Comparison of ENCODE assay signal across 8 mouse cellular contexts in genomic region chr17:30197280-30198030, GRCm38 (mm10).
DNase-seq lines count a peak whose midpoint lies in the region; TF ChIP-seq lines count a peak whose summit lies in the region.
"Had no signal": no experiment of that assay in that cellular context is flagged by ENCODE, and none has a peak within 500 bp of the region (broad histone marks: within the 10 kb centered on the region; RNA-seq: fewer than 3 reads in every experiment).

No protein-coding gene starts in this region.

- no peaks in the 10 kb centered on the region for H3K9me3 ChIP-seq in limb, embryonic 10.5 days (replicated peaks)
- H3K9me3 ChIP-seq: neural tube, embryonic 12.5 days had no signal

- H3K27me3 ChIP-seq in limb, embryonic 10.5 days (ENCODE audit: low read depth, poor library complexity, severe bottlenecking), result no peaks in the 10 kb centered on the region
- no peaks in the 10 kb centered on the region for H3K27me3 ChIP-seq in spleen, adult 2 months (ENCODE audit: control insufficient read depth, insufficient read depth, low read length)
- H3K27me3 ChIP-seq: neural tube, embryonic 12.5 days had no signal

- peaks cover 41% of the 10 kb centered on the region for H3K36me3 ChIP-seq in limb, embryonic 10.5 days
- peaks cover 7% of the 10 kb centered on the region for H3K36me3 ChIP-seq in spleen, adult 2 months (ENCODE audit: control insufficient read depth, insufficient read depth, low read length)

- H3K4me1 ChIP-seq in bone marrow macrophage, adult 2 months (ENCODE audit: control insufficient read depth, insufficient read depth, low read length), result peaks cover 14% of the 10 kb centered on the region
- H3K4me1 ChIP-seq in limb, embryonic 10.5 days, result peaks cover 70% of the 10 kb centered on the region
- H3K4me1 ChIP-seq in spleen, adult 2 months (ENCODE audit: control insufficient read depth, insufficient read depth, insufficient read length), result peaks cover 10% of the 10 kb centered on the region

- peak; percentile 10 to 39 for DNase-seq in kidney, postnatal 4 days
- no peak for DNase-seq in kidney, adult 18-20 months
- peak; percentile 38 to 48 for DNase-seq in CD8-positive naive resting alpha-beta T cell, adult 2 months (ENCODE audit: low read depth in 2 of 2, low spot score in 2 of 2)
- DNase-seq in limb, embryonic 10.5 days (ENCODE audit: low spot score), result no peak
- peak; percentile 21 to 37 for DNase-seq in spleen, adult 2 months (ENCODE audit: low read depth in 1 of 2, low spot score in 2 of 2)
- no peak for DNase-seq in neural tube, embryonic 10.5 days (ENCODE audit: extremely low spot score, low spot score)

- no peak for TF ChIP-seq CTCF in bone marrow macrophage, adult 2 months (IDR thresholded peaks at IDR 0.05; ENCODE audit: low read depth, low read length)
- TF ChIP-seq CTCF in spleen, adult 2 months (IDR thresholded peaks at IDR 0.05; ENCODE audit: extremely low read depth, insufficient read depth, insufficient read length, insufficient replicate concordance), result no peak

- no peak for TF ChIP-seq POLR2A in bone marrow macrophage, adult 2 months (IDR thresholded peaks at IDR 0.05; ENCODE audit: borderline replicate concordance, low read depth, low read length)
- no peak for TF ChIP-seq POLR2A in spleen, adult 2 months (IDR thresholded peaks at IDR 0.05; ENCODE audit: low read depth, low read length)

- H3K27ac ChIP-seq in bone marrow macrophage, adult 2 months (ENCODE audit: insufficient read depth, low read depth, low read length), result peak overlapping the region; percentile 21; the same call in 1 of the 2 replicates
- peak overlapping the region; percentile 68 for H3K27ac ChIP-seq in limb, embryonic 10.5 days
- H3K27ac ChIP-seq in spleen, adult 2 months (ENCODE audit: insufficient read depth, low read length), result peak overlapping the region; percentile 63
- H3K27ac ChIP-seq: neural tube, embryonic 12.5 days had no signal

- 60% methylated on average over 12 of the region's 12 CpGs for WGBS in limb, embryonic 10.5 days
- 24% methylated on average over 12 of the region's 12 CpGs for WGBS in spleen, adult 2 months

- H3K4me3 ChIP-seq in bone marrow macrophage, adult 2 months (ENCODE audit: insufficient read depth, low read length), result 0 out of 2 replicates have a peak overlapping the region, but pooled peaks have one; percentile 12
- no peak overlapping the region for H3K4me3 ChIP-seq in limb, embryonic 10.5 days
- H3K4me3 ChIP-seq in spleen, adult 2 months (ENCODE audit: extremely low read depth, insufficient read depth, insufficient read length), result no peak overlapping the region
- H3K4me3 ChIP-seq: neural tube, embryonic 12.5 days had no signal

Comparison
In these comparisons a context has a peak if more than half of its experiments do, and no peak if none do; other contexts are left out.
1. DNase-seq: peak in kidney, postnatal 4 days (2 of 2), CD8-positive naive resting alpha-beta T cell, adult 2 months (2 of 2) and spleen, adult 2 months (2 of 2); none in kidney, adult 18-20 months (single experiment), limb, embryonic 10.5 days (single experiment) and neural tube, embryonic 10.5 days (single experiment).
2. Peak in every context shown above with its lines, with median percentiles within 50 percentile points of each other: H3K27ac ChIP-seq.